Mouse (Mus musculus) large intestine, adult 2 months (tissue): ENCODE measurements around the gene Pih1d2. TPM values are rescaled to one million over a fixed set of nuclear protein-coding genes. Genes with fewer than 3 reads are reported as not detected.

Experiments used
- polyA plus RNA-seq: library from polyadenylated mRNA; depleted of rRNA; stranded (reverse); fragments of >200 nt; gene quantifications from 2 replicates; pipeline ENCODE4 v1.2.3, GENCODE M21; 2012; rRNA removed

Pih1d2 gene
- polyA plus RNA-seq, 1 experiment = 0.41 TPM

Other genes with a start within 250 kb of the Pih1d2 start
- 4.2 and 9.1 TPM in 2 replicates for gene Plet1, start 122.8 kb upstream of the Pih1d2 start, polyA plus RNA-seq
- 21.1 and 32.5 TPM in 2 replicates for gene Pts, start 88.6 kb upstream of the Pih1d2 start, polyA plus RNA-seq
- gene Il18, start 62.5 kb upstream of the Pih1d2 start, polyA plus RNA-seq = 21.3 and 22.0 TPM in 2 replicates
- gene Bco2, start 62.1 kb upstream of the Pih1d2 start, polyA plus RNA-seq = 11.1 and 20.2 TPM in 2 replicates
- gene Tex12, start 56.0 kb upstream of the Pih1d2 start, polyA plus RNA-seq = not detected in 2 replicates
- gene Sdhd, start 13.5 kb upstream of the Pih1d2 start, polyA plus RNA-seq = 388 and 472 TPM in 2 replicates
- 204 and 240 TPM in 2 replicates for gene Timm8b, start 13.4 kb upstream of the Pih1d2 start, polyA plus RNA-seq
- 2.6 and 4.3 TPM in 2 replicates for gene Nkapd1, start 143 bp downstream of the Pih1d2 start, polyA plus RNA-seq
- 11.7 and 21.1 TPM in 2 replicates for gene Dlat, start 42.5 kb downstream of the Pih1d2 start, polyA plus RNA-seq
- gene Dixdc1, start 122.2 kb downstream of the Pih1d2 start, polyA plus RNA-seq = 0.84 and 1.5 TPM in 2 replicates
- 21.3 and 24.2 TPM in 2 replicates for gene 2310030G06Rik, start 129.2 kb downstream of the Pih1d2 start, polyA plus RNA-seq
- 53.5 and 62.6 TPM in 2 replicates for gene Cryab, start 134.0 kb downstream of the Pih1d2 start, polyA plus RNA-seq
- gene Hspb2, start 135.0 kb downstream of the Pih1d2 start, polyA plus RNA-seq = 12.7 and 15.0 TPM in 2 replicates
- 4.2 and 5.7 TPM in 2 replicates for gene Fdxacb1, start 150.9 kb downstream of the Pih1d2 start, polyA plus RNA-seq
- 37.3 and 42.3 TPM in 2 replicates for gene Alg9, start 157.7 kb downstream of the Pih1d2 start, polyA plus RNA-seq
- gene 1110032A03Rik, start 158.2 kb downstream of the Pih1d2 start, polyA plus RNA-seq = 28.4 and 36.1 TPM in 2 replicates
- gene Ppp2r1b, start 228.0 kb downstream of the Pih1d2 start, polyA plus RNA-seq = 7.0 and 7.9 TPM in 2 replicates